In genomic region chr4:139252051-139252760, GRCm38 (mm10) we compare ENCODE assay signal across 8 mouse cellular contexts. TPM values are rescaled to one million over a fixed set of nuclear protein-coding genes. Genes with fewer than 3 reads are reported as not detected.
A peak's percentile ranks its signal among the peaks of the same experiment; 100 is the strongest.
DNase-seq lines count a peak whose midpoint lies in the region; ATAC-seq lines count a peak whose summit lies in the region.

No protein-coding gene starts in this region.

- peak overlapping the region; percentile 72 for H3K27ac ChIP-seq in limb, embryonic 11.5 days (replicated peaks; ENCODE audit: low read depth, low read length)
- H3K27ac ChIP-seq in midbrain, embryonic 16.5 days (ENCODE audit: low read length): no peak overlapping the region; the same call in 1 of the 2 replicates

- WGBS in limb, embryonic 11.5 days: 23% methylated on average over 22 of the region's 22 CpGs
- WGBS in midbrain, embryonic 16.5 days: 48% methylated on average over 22 of the region's 22 CpGs

- peaks cover 68% of the 10 kb centered on the region for H3K4me1 ChIP-seq in limb, embryonic 11.5 days (ENCODE audit: control insufficient read depth, insufficient read depth, low read length)
- peaks cover 12% of the 10 kb centered on the region for H3K4me1 ChIP-seq in midbrain, embryonic 16.5 days (ENCODE audit: control insufficient read depth, insufficient read depth, low read length)

- no peaks in the 10 kb centered on the region for H3K27me3 ChIP-seq in limb, embryonic 11.5 days (ENCODE audit: control insufficient read depth, insufficient read depth, low read length)
- no peaks in the 10 kb centered on the region for H3K27me3 ChIP-seq in midbrain, embryonic 16.5 days (ENCODE audit: control insufficient read depth, insufficient read depth, low read depth, low read length)

- peak; percentile 47 for DNase-seq in 3134 (ENCODE audit: extremely low read depth, insufficient read length, low spot score)
- peak; percentile 93 for DNase-seq in adrenal gland, adult 8-10 months
- DNase-seq in embryo, embryonic 9.5 days (ENCODE audit: extremely low spot score): peak; percentile 69
- peak; percentile 98 for DNase-seq in heart, adult 11 months
- peak; percentile 87 for DNase-seq in kidney, adult 18-20 months
- DNase-seq in limb, embryonic 11.5 days (ENCODE audit: low spot score): peak; percentile 88
- DNase-seq in spleen, postnatal 10 days (ENCODE audit: low spot score in 2 of 2): peak; percentile 55 to 81

- no peak overlapping the region for H3K4me3 ChIP-seq in limb, embryonic 11.5 days (ENCODE audit: low read depth, low read length)
- no peak overlapping the region for H3K4me3 ChIP-seq in midbrain, embryonic 16.5 days (ENCODE audit: low read depth, low read length)

- no peak overlapping the region; the same call in 1 of the 2 replicates for H3K4me2 ChIP-seq in limb, embryonic 11.5 days (ENCODE audit: low read depth, severe bottlenecking)
- no peak overlapping the region for H3K4me2 ChIP-seq in midbrain, embryonic 16.5 days (ENCODE audit: low read length)

- peak; percentile 53; the same call in 1 of the 2 replicates for ATAC-seq in limb, embryonic 11.5 days (ENCODE audit: insufficient number of reproducible peaks, low FRiP score, low TSS enrichment, low read depth)
- 0 out of 2 replicates have a peak, but pooled peaks have one; percentile 28 for ATAC-seq in midbrain, embryonic 16.5 days

- H3K36me3 ChIP-seq in limb, embryonic 11.5 days (ENCODE audit: control insufficient read depth, insufficient read depth, low read length): no peaks in the 10 kb centered on the region; the same call in 1 of the 2 replicates
- H3K36me3 ChIP-seq in midbrain, embryonic 16.5 days (ENCODE audit: control insufficient read depth, insufficient read depth, low read length): peaks cover 2% of the 10 kb centered on the region; the same call in 1 of the 2 replicates

- H3K9ac ChIP-seq in limb, embryonic 11.5 days (ENCODE audit: low read length): no peak overlapping the region
- H3K9ac ChIP-seq in midbrain, embryonic 16.5 days (ENCODE audit: low read depth, low read length): no peak overlapping the region; the same call in 1 of the 2 replicates

- H3K9me3 ChIP-seq in limb, embryonic 11.5 days (ENCODE audit: control insufficient read depth, low read length): no peaks in the 10 kb centered on the region
- H3K9me3 ChIP-seq in midbrain, embryonic 16.5 days (replicated peaks; ENCODE audit: control insufficient read depth, low read length, poor library complexity, severe bottlenecking): no peaks in the 10 kb centered on the region

RNA-seq across cellular contexts. Expression of gene Pqlc2, which starts 58.3 kb away (rescaled TPM):
- total RNA-seq in adrenal gland, adult 8-10 months (2022): 10 to 100 TPM; 10.3 to 12.0 (median 11.6) TPM
- polyA plus RNA-seq in limb, embryonic 11.5 days (2014; fragmentation: Nextera tagmentation; extraction: Ambion mirVana): 13.0 and 16.1 TPM in 2 replicates
- 14.4 and 15.1 TPM in 2 replicates for polyA plus RNA-seq in midbrain, embryonic 16.5 days (2015; fragmentation: Nextera tagmentation; extraction: Ambion mirVana)

RNA-seq across cellular contexts. Expression of gene Akr7a5, which starts 58.3 kb away (rescaled TPM):
- 10 to 100 TPM; 65.4 to 73.5 (median 68.8) TPM for total RNA-seq in adrenal gland, adult 8-10 months (2022)
- polyA plus RNA-seq in limb, embryonic 11.5 days (2014; fragmentation: Nextera tagmentation; extraction: Ambion mirVana): 121 and 139 TPM in 2 replicates
- 58.7 and 66.6 TPM in 2 replicates for polyA plus RNA-seq in midbrain, embryonic 16.5 days (2015; fragmentation: Nextera tagmentation; extraction: Ambion mirVana)

RNA-seq across cellular contexts. Expression of gene Capzb, which starts 59.5 kb away (rescaled TPM):
- 100 to 1,000 TPM; 357 to 412 (median 388) TPM for total RNA-seq in adrenal gland, adult 8-10 months (2022)
- polyA plus RNA-seq in limb, embryonic 11.5 days (2014; fragmentation: Nextera tagmentation; extraction: Ambion mirVana): 278 and 307 TPM in 2 replicates
- polyA plus RNA-seq in midbrain, embryonic 16.5 days (2015; fragmentation: Nextera tagmentation; extraction: Ambion mirVana): 316 and 331 TPM in 2 replicates

Comparison
In these comparisons a context has a peak if more than half of its experiments do, and no peak if none do; other contexts are left out.
1. DNase-seq: peak in every context shown above with its lines; median percentile 98 in heart, adult 11 months; 93 in adrenal gland, adult 8-10 months; 88 in limb, embryonic 11.5 days; 87 in kidney, adult 18-20 months; 69 in embryo, embryonic 9.5 days; 68 in spleen, postnatal 10 days; 47 in 3134.